Mouse (Mus musculus) frontal cortex, postnatal 25 days (tissue): ENCODE measurements around the gene Lsamp.

Experiments used
- DNase-seq, 2 experiments: peaks; one replicate each; pipeline ENCODE4 v3.0.0; 2022; ENCODE audit warnings: low spot score in 2 of 2

Lsamp gene

DNA sequence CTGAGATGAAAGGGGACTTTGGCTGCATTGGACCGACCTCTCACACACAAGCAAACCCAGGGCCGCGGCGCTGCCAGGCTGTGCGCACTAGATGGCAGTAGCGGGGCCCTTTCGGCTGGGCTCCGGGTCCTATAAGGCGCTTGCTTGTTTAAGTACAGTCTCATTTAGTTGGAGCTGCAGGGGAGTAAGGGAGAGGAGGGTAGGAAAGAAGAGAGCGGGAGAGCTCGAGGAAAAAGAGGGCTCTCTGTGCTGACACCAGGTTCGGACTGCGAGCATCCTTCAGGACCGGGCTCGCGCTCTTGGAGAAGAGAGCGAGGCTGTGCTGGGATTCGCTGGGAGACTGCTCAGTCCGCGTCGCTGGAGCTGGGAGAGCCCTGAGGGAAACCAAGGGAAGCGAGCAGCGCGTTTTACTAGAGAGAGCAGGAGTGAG lies at the start of gene Lsamp:
TSS of gene Lsamp (plus strand) at position 157 of the 430 bp plus-strand sequence.
- peak; percentile 90 to 92 for DNase-seq

- DNase-seq: no peak
Observed at GRCm38 (mm10) chr16:39957686-39958085, 26.5 kb upstream of the Lsamp start.

- no peak for DNase-seq
Observed at GRCm38 (mm10) chr16:39972712-39973111, 11.4 kb upstream of the Lsamp start.

GRCm38 (mm10) chr16:39984635-39985291 lies 602 bp downstream of the Lsamp start:
- peak; percentile 12 to 33 for DNase-seq

GRCm38 (mm10) chr16:39988466-39988865 lies 4.3 kb downstream of the Lsamp start:
- no peak for DNase-seq

DNA sequence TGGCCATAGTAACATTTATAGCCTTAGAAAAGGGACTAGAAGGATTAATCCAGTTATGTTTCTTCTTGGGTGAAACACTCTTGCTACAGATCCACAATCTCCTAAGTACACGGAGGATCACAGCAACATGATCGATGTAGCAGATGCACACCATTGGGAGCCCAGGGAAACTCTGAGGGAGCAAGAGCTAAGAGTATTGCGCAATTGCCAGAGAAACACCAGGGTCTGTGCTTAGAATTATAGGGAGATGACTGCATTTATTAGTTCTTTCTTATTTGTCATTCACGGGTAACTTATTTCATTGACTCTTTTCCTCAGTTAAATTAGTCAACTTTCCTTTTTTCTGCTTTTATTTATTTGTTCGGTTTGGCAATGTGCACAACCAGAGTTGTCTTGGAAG lies 10.7 kb downstream of the Lsamp start:
- no peak for DNase-seq

DNA sequence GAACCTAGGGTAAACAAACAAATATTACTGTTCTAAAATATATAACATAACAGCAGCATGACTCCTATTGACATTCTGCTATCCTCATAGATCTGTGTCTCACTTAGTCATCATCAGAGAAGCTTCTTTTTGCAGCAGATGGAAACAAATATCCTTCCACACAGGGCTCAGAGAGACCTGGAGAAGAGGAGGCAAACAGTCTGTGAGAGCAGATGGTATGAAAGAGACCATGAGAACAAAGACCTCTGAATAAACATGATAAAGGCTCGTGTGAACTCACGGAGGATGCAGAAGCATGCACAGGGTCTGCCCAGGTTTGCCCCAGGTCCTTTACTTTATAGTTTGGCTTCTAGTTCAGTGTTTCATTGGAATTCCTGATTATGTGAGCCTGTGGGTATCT lies 24.6 kb downstream of the Lsamp start:
- DNase-seq: no peak

GRCm38 (mm10) chr16:40011106-40011505 lies 26.9 kb downstream of the Lsamp start:
- DNase-seq: no peak

DNA sequence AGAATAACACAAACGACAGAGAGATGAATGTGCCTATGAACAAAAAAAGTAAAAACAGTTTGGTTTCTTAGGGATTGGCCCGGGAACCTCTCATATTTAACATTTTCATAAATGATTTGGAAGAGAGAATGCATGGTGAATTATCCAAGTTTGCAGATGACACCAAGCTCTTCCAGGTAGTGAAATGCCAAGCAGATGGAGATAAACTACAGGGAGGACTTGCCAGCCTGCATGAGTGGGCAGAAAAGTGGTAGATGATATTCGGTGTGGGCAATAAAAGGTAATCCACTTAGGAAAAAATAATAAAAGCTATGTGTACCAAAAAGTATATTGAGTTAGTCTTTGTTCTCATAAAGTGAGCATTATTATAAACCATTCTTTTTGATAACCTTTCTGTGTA lies 38.5 kb downstream of the Lsamp start:
- DNase-seq: no peak

- no peak for DNase-seq
Observed at GRCm38 (mm10) chr16:40036719-40037118, 52.6 kb downstream of the Lsamp start.

DNA sequence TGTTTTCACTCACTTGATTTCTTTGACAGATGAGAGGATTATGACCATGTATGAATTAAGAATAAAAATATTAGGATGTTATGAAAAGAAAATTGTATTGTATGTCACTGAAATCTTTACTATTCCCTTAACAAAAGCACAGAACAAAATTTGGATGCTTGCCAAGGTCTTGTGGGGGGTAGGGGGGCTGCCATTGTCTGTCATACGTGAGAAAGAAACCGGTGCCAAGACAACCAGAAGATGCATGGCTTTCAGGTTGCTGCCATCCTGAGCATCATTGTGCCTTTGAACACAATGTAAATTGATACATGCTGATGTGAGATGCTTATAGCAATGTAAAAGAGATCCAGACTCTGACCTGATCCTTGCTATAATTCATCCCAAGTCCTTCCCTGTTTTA lies 75.4 kb downstream of the Lsamp start:
- no peak for DNase-seq

DNA sequence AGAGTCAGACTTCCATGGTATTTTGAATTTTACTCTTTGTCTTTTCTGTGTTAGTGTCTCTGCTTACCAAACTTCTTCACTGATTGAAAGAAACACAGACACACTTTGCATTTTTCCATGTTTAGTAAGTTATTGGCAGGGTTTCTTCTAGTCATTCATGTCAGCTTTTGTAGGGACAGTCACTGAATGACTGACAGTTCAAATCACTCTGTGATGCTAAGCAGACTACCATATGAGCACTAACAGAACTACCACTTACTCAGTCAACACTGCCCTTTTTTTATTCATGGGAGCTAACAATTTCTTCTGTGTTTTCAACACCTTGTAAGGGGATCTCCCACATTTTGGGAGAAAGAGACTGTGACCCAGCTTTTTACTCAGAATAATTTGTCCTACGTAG lies 75.8 kb downstream of the Lsamp start:
- DNase-seq: no peak

DNA sequence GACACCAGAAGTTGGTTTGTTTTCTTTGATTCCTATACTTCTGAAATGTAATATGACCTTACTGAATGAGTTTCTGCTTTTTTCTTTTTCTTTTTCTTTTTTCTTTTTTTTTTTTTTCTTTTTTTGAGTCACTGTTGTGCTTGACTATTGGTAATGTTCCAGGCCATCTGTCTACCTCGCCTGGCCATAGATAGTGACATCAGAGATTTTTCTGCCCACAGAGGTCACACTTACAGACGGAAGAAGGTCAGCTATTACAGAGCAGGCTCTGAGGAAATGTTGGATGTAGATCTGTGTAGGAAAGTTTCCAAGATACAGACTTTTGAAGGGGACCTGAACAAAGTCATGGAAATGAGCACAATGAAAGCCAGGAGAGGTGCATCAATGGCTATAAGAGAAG lies 76.3 kb downstream of the Lsamp start:
- DNase-seq: no peak

GRCm38 (mm10) chr16:40075556-40075955 lies 91.4 kb downstream of the Lsamp start:
- no peak for DNase-seq

DNA sequence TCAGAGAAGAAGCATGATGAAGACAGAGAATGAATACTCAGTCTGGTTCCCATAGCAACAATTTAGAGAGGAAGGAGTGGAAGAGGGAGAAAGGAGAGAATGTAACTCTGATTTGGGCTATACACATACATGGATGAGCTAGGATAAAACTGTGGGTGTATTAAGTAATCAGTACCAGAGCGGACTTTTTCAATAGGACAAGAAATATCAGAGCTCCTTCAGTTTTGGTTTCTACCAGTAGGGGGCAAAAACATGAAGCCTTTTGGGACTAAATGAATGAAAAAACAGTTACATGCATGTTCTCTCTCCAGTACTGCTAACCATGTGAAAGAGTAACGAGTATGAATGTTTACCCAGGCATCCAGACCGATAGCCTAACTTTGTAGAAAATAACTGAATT lies 96.1 kb downstream of the Lsamp start:
- DNase-seq: no peak

GRCm38 (mm10) chr16:40104329-40104728 lies 120.2 kb downstream of the Lsamp start:
- DNase-seq: no peak

- DNase-seq: no peak
Observed at GRCm38 (mm10) chr16:40182918-40183317, 198.8 kb downstream of the Lsamp start.

DNA sequence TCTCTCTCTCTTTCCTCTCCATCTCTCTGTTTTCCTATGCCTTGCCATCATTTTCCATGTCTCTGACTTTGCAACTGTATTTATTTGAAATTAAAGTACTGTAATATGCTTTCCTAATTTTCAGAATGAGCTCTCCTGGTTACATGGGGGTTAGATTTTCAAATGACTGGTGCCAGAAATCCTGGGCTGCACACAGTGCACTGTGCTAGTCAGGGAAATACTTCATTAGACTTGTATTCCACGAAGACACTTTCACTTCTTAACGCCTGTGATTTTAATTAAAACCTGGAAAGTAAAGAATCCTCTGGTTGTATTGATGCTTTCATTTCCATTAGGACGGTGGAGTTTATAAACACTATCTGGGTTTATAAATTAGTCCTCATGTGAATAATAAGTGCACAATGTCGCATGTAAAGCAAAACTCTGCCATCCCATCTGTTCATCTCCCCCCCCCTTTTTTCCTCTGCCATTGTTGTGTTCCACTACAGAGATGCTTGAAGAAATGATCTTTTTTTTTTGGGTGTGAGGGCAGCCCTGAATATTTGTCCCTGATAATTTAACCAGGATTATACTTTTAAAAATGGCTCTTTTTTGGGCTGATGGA lies 203.9 kb downstream of the Lsamp start:
- DNase-seq: no peak

GRCm38 (mm10) chr16:40194401-40194800 lies 210.2 kb downstream of the Lsamp start:
- no peak for DNase-seq

DNA sequence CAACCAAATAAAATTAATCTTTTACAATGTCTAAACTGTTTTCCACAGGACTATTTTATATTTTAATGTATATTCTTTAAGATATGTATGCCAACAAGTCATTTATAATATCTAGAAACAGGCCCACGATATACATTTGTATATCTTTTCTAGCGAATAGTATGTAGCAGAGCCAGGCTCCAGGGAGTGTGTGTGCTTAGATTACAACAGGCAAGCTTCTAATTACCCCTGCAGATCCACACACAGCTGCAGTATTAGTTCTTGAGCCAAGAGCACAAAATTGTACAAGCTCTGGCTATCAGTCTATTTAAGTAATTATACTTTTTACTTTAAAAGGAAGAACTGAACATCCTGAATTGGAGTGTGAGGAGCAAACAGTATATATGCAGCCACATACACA lies 210.7 kb downstream of the Lsamp start:
- no peak for DNase-seq

DNA sequence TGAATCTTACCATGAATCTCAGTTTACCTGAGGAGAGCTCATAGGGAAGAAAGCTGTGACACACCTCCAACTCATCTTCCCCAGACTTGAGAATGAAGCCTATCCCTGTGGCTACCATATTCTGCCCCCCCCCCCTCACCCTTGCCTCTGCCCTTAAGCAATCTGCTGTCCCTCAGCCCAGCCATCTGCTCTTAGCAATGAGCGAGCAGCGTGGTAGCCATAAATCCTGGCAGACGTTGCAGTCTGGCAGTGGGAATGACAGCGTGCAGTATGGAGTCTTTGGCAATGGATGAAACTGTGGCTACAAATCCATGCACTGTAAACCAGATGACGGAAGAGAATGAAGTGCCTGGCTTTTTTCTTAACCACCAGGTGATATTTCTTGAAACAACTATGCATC lies 244.5 kb downstream of the Lsamp start:
- DNase-seq: no peak

- no peak for DNase-seq
Observed at GRCm38 (mm10) chr16:40233066-40233465, 248.9 kb downstream of the Lsamp start.

DNA sequence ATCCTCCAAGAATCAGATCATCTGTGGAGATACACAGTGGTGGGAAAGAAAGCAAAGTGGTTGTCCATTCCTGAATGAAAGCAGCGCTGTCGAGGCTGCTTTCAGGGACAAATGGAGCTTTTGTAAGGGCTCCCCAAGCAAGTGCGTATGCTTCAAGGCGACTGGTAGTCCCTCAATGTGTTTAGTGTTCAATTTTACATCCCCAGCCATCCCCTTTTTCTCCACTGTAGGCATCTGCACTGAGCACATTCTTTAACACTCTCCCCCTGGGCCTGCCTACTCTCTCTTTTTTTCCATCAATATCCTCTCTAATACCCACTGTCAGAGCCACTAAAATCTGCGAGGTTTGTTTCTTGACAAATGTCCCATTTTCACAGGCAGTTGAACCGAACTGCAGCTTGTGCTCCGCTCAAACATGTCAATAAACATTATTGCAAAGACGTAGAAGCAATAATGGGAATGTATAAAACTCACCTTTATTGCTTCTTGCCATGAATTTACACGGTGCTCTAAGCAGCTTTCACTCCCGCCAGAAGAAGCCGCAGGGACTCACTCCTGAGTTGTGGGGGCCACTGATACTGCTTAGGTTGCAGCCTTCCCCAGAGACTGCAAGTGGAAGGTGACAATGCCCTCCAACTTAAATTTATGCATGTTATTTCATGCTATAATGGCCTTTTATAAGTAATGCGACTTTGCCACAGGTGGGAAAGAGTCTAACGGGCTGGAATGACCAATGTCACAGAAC lies 250.2 kb downstream of the Lsamp start:
- no peak for DNase-seq
